Mouse (Mus musculus) brain, embryonic 14.5 days (tissue): ENCODE results near the gene Fxyd6.

ENCODE experiments used
- CTCF ChIP-seq: fragments of 200-500 bp; IDR thresholded peaks from 2 replicates; pipeline ENCODE4 v1.5.1; 2012; ENCODE audit warnings: inconsistent platforms, mild to moderate bottlenecking, moderate library complexity, borderline replicate concordance; ENCODE audit not compliant: insufficient read depth, insufficient read length; ENCODE audit errors: extremely low read depth
- POLR2A ChIP-seq: fragments of 200-500 bp; IDR thresholded peaks from 2 replicates; pipeline ENCODE4 v1.6.1; 2012; ENCODE audit warnings: mild to moderate bottlenecking, inconsistent platforms, borderline replicate concordance; ENCODE audit not compliant: poor library complexity, insufficient read depth, insufficient read length, severe bottlenecking; ENCODE audit errors: extremely low read depth

DNA sequence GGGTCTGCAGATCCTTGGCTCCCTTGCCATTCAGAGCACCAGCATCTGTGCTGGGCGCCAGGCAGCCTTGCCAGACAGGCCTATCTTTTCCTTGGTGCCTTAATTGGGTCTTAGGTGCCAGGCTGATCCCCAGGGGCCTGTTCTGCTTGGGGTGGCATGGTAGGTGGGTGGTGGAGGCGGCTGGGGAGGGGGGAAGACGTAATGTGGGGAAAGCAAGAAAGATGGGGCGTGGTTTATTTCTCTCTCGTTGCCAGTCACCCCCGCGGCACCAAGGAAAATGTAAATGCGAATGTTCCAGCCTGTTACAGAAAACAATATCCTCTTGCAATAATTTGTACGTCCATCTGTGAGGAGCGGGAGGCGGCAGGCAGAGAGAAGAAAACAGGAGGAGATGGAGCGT, 62.7 kb downstream of the Fxyd6 start:
- TF ChIP-seq POLR2A (no peak), CTCF (no peak)
